Mouse (Mus musculus): ENCODE results near the gene Wdr83os. TPM values are rescaled to one million over a fixed set of nuclear protein-coding genes. Genes with fewer than 3 reads are reported as not detected.

Wdr83os gene
- polyA plus RNA-seq, 1 experiment from 2014 or later: 135 TPM

DNA sequence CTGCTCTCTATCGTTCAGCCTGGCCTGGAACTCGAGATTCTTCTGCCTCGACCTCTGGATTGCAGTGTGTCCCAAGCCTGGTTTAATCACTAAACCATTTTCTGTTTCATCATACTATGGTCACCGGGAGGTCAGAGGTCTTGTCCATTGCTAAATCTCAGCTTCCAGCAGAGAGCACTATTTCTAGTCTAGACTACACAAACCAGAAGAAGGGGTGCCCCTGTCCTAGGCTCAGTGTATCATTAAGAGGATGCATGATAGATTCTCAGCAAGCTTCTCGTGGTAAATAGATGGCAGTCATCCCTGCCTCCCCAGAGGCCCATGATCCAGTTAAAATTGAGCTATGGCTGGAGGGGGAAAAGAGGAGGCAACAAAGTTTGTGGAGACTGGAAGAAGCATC is 9.5 kb upstream of the Wdr83os start:
- peak; percentile 91 for DNase-seq (ENCODE audit: low spot score, missing footprints)

DNA sequence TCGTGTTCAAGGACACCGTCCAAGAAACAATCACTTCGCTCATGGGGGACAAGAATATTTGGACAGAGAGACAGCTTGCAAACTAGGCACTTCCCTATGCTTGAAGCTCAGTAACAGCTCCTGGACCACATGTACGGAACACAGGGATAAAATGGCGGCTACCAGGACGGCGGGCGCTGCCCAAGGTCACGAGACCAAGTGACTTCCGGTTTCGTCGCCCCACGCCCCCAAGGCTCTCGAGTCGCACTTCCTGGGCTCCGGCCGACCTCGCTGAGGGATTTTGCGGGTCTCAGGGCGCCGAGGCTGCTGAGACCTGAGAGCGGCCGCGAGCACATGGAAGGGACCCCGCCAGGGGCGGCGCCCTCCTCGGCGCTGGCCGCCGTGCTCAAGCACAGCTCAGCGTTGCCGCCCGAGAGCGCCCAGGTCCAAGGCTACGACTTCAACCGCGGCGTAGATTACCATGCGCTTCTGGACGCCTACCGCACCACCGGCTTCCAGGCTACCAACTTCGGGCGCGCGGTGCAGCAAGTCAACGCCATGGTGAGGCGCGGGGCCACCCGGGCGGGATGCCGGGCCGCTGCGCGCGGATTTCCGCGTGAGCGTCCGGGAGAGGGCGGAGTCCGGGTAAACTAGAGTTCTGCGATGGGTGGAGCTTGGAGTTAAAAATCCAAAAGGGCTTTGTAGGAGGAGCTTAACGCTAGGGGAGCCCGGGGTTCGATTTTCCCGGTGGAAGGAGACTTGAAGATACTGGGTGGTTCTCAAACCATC is 8.8 kb upstream of the Wdr83os start, which contains the start of gene Dhps:
TSS of gene Dhps (plus strand) at position 244 of the 768 bp plus-strand sequence.
- peak within 1 kb of the TSS; percentile 87 for H3K9ac ChIP-seq (ENCODE audit: low read length)
- no peaks in the 10 kb centered on the region for H3K9me3 ChIP-seq (ENCODE audit: control insufficient read depth, low read length)
- H3K4me2 ChIP-seq: peak within 1 kb of the TSS; percentile 55
- H3K4me3 ChIP-seq (ENCODE audit: low read depth, low read length): peak within 1 kb of the TSS; percentile 93
- H3K27ac ChIP-seq (ENCODE audit: low read depth, low read length): peak within 1 kb of the TSS; percentile 86
- peaks cover 16% of the 10 kb centered on the region for H3K36me3 ChIP-seq (ENCODE audit: control insufficient read depth, insufficient read depth, low read length)
- H3K27me3 ChIP-seq (ENCODE audit: control insufficient read depth, insufficient read depth, low read length): no peaks in the 10 kb centered on the region
- ATAC-seq (ENCODE audit: low FRiP score): peak; percentile 92
- peak; percentile 96 for DNase-seq (ENCODE audit: low spot score, missing footprints)
- under 1% methylated on average over 68 of the region's 68 CpGs for WGBS
- peaks cover 8% of the 10 kb centered on the region for H3K4me1 ChIP-seq (ENCODE audit: control insufficient read depth, insufficient read depth, low read length)

More for the DNA sequence above, 9.5 kb upstream of the Wdr83os start:
- Histone ChIP-seq H3K27me3 (ENCODE audit: control insufficient read depth, insufficient read depth, low read length) (no peaks in the 10 kb centered on the region), H3K4me3 (ENCODE audit: low read depth, low read length) (peak overlapping the region; percentile 93), H3K4me2 (peak overlapping the region; percentile 55), H3K9me3 (ENCODE audit: control insufficient read depth, low read length) (no peaks in the 10 kb centered on the region), H3K4me1 (ENCODE audit: control insufficient read depth, insufficient read depth, low read length) (peaks cover 8% of the 10 kb centered on the region), H3K36me3 (ENCODE audit: control insufficient read depth, insufficient read depth, low read length) (peaks cover 13% of the 10 kb centered on the region), H3K9ac (ENCODE audit: low read length) (peak overlapping the region; percentile 87; the same call in 1 of the 2 replicates), H3K27ac (ENCODE audit: low read depth, low read length) (peak overlapping the region; percentile 86; the same call in 1 of the 2 replicates)
- 91% methylated on average over 5 of the region's 5 CpGs for WGBS
- ATAC-seq (ENCODE audit: low FRiP score): no peak

DNA sequence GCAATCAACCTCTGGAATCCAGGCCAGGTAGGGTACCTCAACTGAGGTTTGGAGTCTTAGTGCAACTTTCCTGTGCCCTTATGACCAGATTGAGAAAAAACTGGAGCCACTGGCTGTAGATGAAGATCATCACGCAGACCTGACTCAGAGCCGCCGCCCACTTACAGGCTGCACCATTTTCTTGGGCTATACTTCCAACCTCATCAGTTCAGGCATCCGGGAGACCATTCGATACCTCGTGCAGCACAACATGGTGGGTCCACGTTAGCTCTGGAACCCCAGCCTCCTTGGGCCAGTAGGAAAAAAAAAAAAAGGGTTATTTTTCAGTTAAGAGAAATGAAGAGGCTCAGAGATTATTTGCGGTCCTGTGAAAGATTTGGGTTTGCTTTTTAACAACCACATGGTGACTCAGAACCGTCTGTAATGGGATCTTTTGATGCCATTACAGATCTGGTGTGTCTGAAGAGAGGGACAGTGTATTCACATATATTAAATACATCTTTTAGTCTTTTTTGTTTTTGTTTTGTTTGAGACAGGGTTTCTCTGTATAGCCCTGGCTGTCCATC is 8.1 kb upstream of the Wdr83os start:
- no peaks in the 10 kb centered on the region for H3K27me3 ChIP-seq (ENCODE audit: control insufficient read depth, insufficient read depth, low read length)
- H3K4me1 ChIP-seq (ENCODE audit: control insufficient read depth, insufficient read depth, low read length): peaks cover 8% of the 10 kb centered on the region
- peaks cover 16% of the 10 kb centered on the region for H3K36me3 ChIP-seq (ENCODE audit: control insufficient read depth, insufficient read depth, low read length)
- peak overlapping the region; percentile 87 for H3K9ac ChIP-seq (ENCODE audit: low read length)
- H3K4me2 ChIP-seq: peak overlapping the region; percentile 55
- peak overlapping the region; percentile 93 for H3K4me3 ChIP-seq (ENCODE audit: low read depth, low read length)
- 41% methylated on average over 9 of the region's 9 CpGs for WGBS
- H3K9me3 ChIP-seq (ENCODE audit: control insufficient read depth, low read length): no peaks in the 10 kb centered on the region
- ATAC-seq (ENCODE audit: low FRiP score) (peak; percentile 12; the same call in 1 of the 2 replicates), DNase-seq (ENCODE audit: low spot score, missing footprints) (peak; percentile 72)
- H3K27ac ChIP-seq (ENCODE audit: low read depth, low read length): no peak overlapping the region

GRCm38 (mm10) chr8:85073041-85073612 is 7.4 kb upstream of the Wdr83os start:
- DNase-seq (ENCODE audit: low spot score, missing footprints) (peak; percentile 79), ATAC-seq (ENCODE audit: low FRiP score) (no peak)
- no peaks in the 10 kb centered on the region for H3K27me3 ChIP-seq (ENCODE audit: control insufficient read depth, insufficient read depth, low read length)
- peaks cover 8% of the 10 kb centered on the region for H3K4me1 ChIP-seq (ENCODE audit: control insufficient read depth, insufficient read depth, low read length)
- H3K4me3 ChIP-seq (ENCODE audit: low read depth, low read length): no peak overlapping the region
- H3K36me3 ChIP-seq (ENCODE audit: control insufficient read depth, insufficient read depth, low read length): peaks cover 16% of the 10 kb centered on the region
- no peak overlapping the region for H3K27ac ChIP-seq (ENCODE audit: low read depth, low read length)
- H3K4me2 ChIP-seq: no peak overlapping the region
- 91% methylated on average over 15 of the region's 15 CpGs for WGBS
- H3K9me3 ChIP-seq (ENCODE audit: control insufficient read depth, low read length): no peaks in the 10 kb centered on the region
- no peak overlapping the region for H3K9ac ChIP-seq (ENCODE audit: low read length)

DNA sequence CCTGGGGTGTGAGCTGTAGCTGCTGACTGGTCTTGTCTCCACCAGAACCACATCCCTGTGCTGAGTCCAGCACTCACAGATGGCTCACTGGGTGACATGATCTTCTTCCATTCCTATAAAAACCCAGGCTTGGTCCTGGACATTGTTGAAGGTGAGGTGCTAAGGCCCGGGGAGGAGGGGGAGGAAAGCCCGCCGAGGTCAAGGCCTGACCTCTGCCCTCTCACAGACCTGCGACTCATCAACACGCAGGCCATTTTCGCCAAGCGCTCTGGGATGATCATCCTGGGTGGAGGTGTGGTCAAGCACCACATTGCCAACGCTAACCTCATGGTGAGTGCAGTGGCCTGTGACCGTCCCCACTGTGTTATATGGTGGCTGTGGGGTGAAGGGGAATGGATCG is 6.4 kb upstream of the Wdr83os start:
- DNase-seq (ENCODE audit: low spot score, missing footprints) (peak; percentile 77), ATAC-seq (ENCODE audit: low FRiP score) (no peak)
- Histone ChIP-seq H3K9ac (ENCODE audit: low read length) (no peak overlapping the region), H3K9me3 (ENCODE audit: control insufficient read depth, low read length) (no peaks in the 10 kb centered on the region), H3K4me3 (ENCODE audit: low read depth, low read length) (no peak overlapping the region), H3K27ac (ENCODE audit: low read depth, low read length) (no peak overlapping the region), H3K36me3 (ENCODE audit: control insufficient read depth, insufficient read depth, low read length) (peaks cover 16% of the 10 kb centered on the region), H3K4me1 (ENCODE audit: control insufficient read depth, insufficient read depth, low read length) (peaks cover 8% of the 10 kb centered on the region), H3K4me2 (no peak overlapping the region), H3K27me3 (ENCODE audit: control insufficient read depth, insufficient read depth, low read length) (no peaks in the 10 kb centered on the region)
- WGBS: 82% methylated on average over 10 of the region's 10 CpGs

DNA sequence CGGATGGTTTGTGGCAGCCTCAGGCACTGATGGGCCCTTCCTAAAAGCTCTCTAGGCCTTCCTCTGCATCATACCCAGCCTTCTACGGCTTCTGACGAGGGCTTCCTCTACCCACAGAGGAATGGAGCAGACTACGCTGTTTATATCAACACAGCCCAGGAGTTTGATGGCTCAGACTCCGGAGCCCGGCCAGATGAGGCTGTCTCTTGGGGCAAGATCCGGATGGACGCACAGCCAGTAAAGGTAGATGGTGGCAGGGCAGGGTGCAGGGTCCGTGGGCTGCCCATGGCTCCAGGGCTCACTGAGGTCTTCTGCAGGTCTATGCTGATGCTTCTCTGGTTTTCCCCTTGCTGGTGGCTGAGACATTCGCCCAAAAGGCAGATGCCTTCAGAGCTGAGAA is 5.9 kb upstream of the Wdr83os start:
- Histone ChIP-seq H3K4me1 (ENCODE audit: control insufficient read depth, insufficient read depth, low read length) (peaks cover 11% of the 10 kb centered on the region), H3K9me3 (ENCODE audit: control insufficient read depth, low read length) (no peaks in the 10 kb centered on the region), H3K4me2 (no peak overlapping the region), H3K27ac (ENCODE audit: low read depth, low read length) (no peak overlapping the region), H3K4me3 (ENCODE audit: low read depth, low read length) (no peak overlapping the region), H3K9ac (ENCODE audit: low read length) (no peak overlapping the region), H3K27me3 (ENCODE audit: control insufficient read depth, insufficient read depth, low read length) (no peaks in the 10 kb centered on the region), H3K36me3 (ENCODE audit: control insufficient read depth, insufficient read depth, low read length) (peaks cover 16% of the 10 kb centered on the region)
- DNase-seq (ENCODE audit: low spot score, missing footprints): peak; percentile 33
- 94% methylated on average over 10 of the region's 10 CpGs for WGBS
- ATAC-seq (ENCODE audit: low FRiP score): no peak

DNA sequence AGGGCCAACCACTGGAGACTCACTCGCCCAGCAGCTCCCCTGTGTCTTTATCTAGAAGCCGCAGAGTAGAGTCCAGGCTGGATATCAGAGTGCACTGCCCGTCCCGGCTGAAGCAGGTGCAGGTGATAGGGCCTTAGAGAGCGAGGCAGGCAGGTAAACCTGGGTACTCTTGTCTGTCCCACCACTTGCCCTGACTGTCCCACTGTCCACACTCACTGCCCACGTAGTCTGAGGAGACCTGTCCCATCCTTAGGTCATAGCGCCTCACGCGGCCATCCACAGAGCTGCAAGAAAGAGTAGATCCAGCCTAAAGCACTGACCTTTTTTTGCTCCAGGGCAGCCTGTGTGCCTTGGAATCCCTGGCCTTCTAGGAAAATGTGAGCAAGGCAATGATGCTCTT is 4.5 kb upstream of the Wdr83os start:
- Histone ChIP-seq H3K4me2 (no peak overlapping the region), H3K9me3 (ENCODE audit: control insufficient read depth, low read length) (no peaks in the 10 kb centered on the region), H3K36me3 (ENCODE audit: control insufficient read depth, insufficient read depth, low read length) (peaks cover 16% of the 10 kb centered on the region), H3K27ac (ENCODE audit: low read depth, low read length) (no peak overlapping the region), H3K9ac (ENCODE audit: low read length) (no peak overlapping the region), H3K4me3 (ENCODE audit: low read depth, low read length) (no peak overlapping the region), H3K4me1 (ENCODE audit: control insufficient read depth, insufficient read depth, low read length) (peaks cover 16% of the 10 kb centered on the region), H3K27me3 (ENCODE audit: control insufficient read depth, insufficient read depth, low read length) (no peaks in the 10 kb centered on the region)
- 81% methylated on average over 9 of the region's 9 CpGs for WGBS
- ATAC-seq (ENCODE audit: low FRiP score) (no peak), DNase-seq (ENCODE audit: low spot score, missing footprints) (peak; percentile 88)

GRCm38 (mm10) chr8:85076993-85077392 is 3.5 kb upstream of the Wdr83os start:
- Histone ChIP-seq H3K4me2 (no peak overlapping the region), H3K9me3 (ENCODE audit: control insufficient read depth, low read length) (no peaks in the 10 kb centered on the region), H3K4me1 (ENCODE audit: control insufficient read depth, insufficient read depth, low read length) (peaks cover 16% of the 10 kb centered on the region), H3K36me3 (ENCODE audit: control insufficient read depth, insufficient read depth, low read length) (peaks cover 16% of the 10 kb centered on the region), H3K27ac (ENCODE audit: low read depth, low read length) (no peak overlapping the region), H3K4me3 (ENCODE audit: low read depth, low read length) (no peak overlapping the region), H3K27me3 (ENCODE audit: control insufficient read depth, insufficient read depth, low read length) (no peaks in the 10 kb centered on the region), H3K9ac (ENCODE audit: low read length) (no peak overlapping the region)
- WGBS: 0% methylated on average over 2 of the region's 2 CpGs
- DNase-seq (ENCODE audit: low spot score, missing footprints): peak; percentile 97
- no peak for ATAC-seq (ENCODE audit: low FRiP score)

DNA sequence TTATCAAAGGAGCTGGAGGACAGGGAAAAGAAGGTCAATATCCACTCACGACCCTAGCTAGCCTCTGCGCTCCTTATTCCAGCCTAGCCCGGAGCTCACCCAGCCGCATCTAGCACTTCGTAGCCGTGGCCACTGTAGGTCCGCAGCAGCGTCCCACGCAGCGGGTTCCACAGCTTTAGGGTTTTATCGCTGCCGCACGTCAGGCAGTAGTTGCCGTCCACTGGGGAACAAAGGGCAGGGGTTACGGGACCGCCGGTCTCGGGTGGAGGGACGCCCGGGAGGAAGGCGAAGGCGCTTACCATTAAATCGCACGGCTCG is 367 bp upstream of the Wdr83os start:
- Histone ChIP-seq H3K9ac (ENCODE audit: low read length) (peak overlapping the region; percentile 92), H3K4me1 (ENCODE audit: control insufficient read depth, insufficient read depth, low read length) (peaks cover 10% of the 10 kb centered on the region), H3K9me3 (ENCODE audit: control insufficient read depth, low read length) (no peaks in the 10 kb centered on the region), H3K4me3 (ENCODE audit: low read depth, low read length) (peak overlapping the region; percentile 87), H3K36me3 (ENCODE audit: control insufficient read depth, insufficient read depth, low read length) (peaks cover 8% of the 10 kb centered on the region), H3K27ac (ENCODE audit: low read depth, low read length) (no peak overlapping the region), H3K4me2 (peak overlapping the region; percentile 93), H3K27me3 (ENCODE audit: control insufficient read depth, insufficient read depth, low read length) (no peaks in the 10 kb centered on the region)
- under 1% methylated on average over 25 of the region's 25 CpGs for WGBS
- ATAC-seq (ENCODE audit: low FRiP score): no peak
- DNase-seq (ENCODE audit: low spot score, missing footprints): no peak
